Mouse (Mus musculus): Measurements from ENCODE around the gene Phf11c. TPM values are rescaled to one million over a fixed set of nuclear protein-coding genes. Genes with fewer than 3 reads are reported as not detected.
"Not testable (repeated sequence)": the region's sequence is repeated elsewhere in the genome, so short reads cannot be mapped to it uniquely, and the experiment has no call there.

The Phf11c gene
- polyA plus RNA-seq, 1 experiment from 2014 or later = 0.27 TPM

GRCm38 (mm10) chr14:59422912-59423663, 27.9 kb upstream of the Phf11c start:
- no peaks in the 10 kb centered on the region for H3K9me3 ChIP-seq (ENCODE audit: control insufficient read depth, low read length)
- no peaks in the 10 kb centered on the region for H3K4me1 ChIP-seq (replicated peaks; ENCODE audit: control insufficient read depth, insufficient read depth, low read length)
- 91% methylated on average over 11 of the region's 11 CpGs for WGBS
- no peak overlapping the region for H3K4me2 ChIP-seq (ENCODE audit: low read length)
- no peaks in the 10 kb centered on the region for H3K36me3 ChIP-seq (ENCODE audit: control insufficient read depth, insufficient read depth)
- no peak overlapping the region for H3K9ac ChIP-seq (replicated peaks; ENCODE audit: low read depth, low read length)
- no peaks in the 10 kb centered on the region for H3K27me3 ChIP-seq (replicated peaks; ENCODE audit: control insufficient read depth, insufficient read depth, low read length)
- H3K27ac ChIP-seq (ENCODE audit: low read length) = no peak overlapping the region
- H3K4me3 ChIP-seq (replicated peaks; ENCODE audit: low read length) = no peak overlapping the region
- ATAC-seq = no peak

- Histone ChIP-seq H3K27ac (ENCODE audit: low read length) (no peak overlapping the region), H3K27me3 (replicated peaks; ENCODE audit: control insufficient read depth, insufficient read depth, low read length) (no peaks in the 10 kb centered on the region), H3K4me2 (ENCODE audit: low read length) (no peak overlapping the region), H3K4me3 (replicated peaks; ENCODE audit: low read length) (no peak overlapping the region), H3K9ac (replicated peaks; ENCODE audit: low read depth, low read length) (no peak overlapping the region), H3K9me3 (ENCODE audit: control insufficient read depth, low read length) (no peaks in the 10 kb centered on the region), H3K36me3 (ENCODE audit: control insufficient read depth, insufficient read depth) (no peaks in the 10 kb centered on the region; the same call in 1 of the 2 replicates), H3K4me1 (replicated peaks; ENCODE audit: control insufficient read depth, insufficient read depth, low read length) (no peaks in the 10 kb centered on the region)
- WGBS = 87% methylated on average over 4 of the region's 4 CpGs
- no peak for ATAC-seq
Observed at GRCm38 (mm10) chr14:59418171-59418570, 23.0 kb upstream of the Phf11c start.

DNA sequence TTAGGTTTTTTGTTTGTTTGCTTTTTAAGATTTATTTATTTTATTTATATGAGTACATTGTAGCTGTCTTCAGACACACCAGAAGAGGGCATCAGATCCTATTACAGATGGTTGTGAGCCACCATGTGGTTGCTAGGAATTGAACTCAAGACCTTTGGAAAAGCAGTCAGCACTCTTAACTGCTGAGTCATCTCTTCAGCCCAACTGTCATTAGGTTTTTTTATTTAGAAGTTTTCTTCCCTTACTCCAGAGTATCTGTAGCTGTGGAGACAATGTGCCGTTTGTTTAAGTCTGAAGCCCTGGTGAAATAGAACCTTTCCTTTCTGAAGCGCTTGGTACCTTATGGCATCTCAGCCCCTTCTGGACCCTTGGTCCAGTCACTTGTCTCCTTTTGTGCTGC, 19.8 kb upstream of the Phf11c start:
- not testable (repeated sequence) for ATAC-seq; H3K36me3 ChIP-seq (ENCODE audit: control insufficient read depth, insufficient read depth); H3K27me3 ChIP-seq (replicated peaks; ENCODE audit: control insufficient read depth, insufficient read depth, low read length); H3K9me3 ChIP-seq (ENCODE audit: control insufficient read depth, low read length); H3K27ac ChIP-seq (ENCODE audit: low read length); H3K9ac ChIP-seq (replicated peaks; ENCODE audit: low read depth, low read length); H3K4me3 ChIP-seq (replicated peaks; ENCODE audit: low read length); H3K4me1 ChIP-seq (replicated peaks; ENCODE audit: control insufficient read depth, insufficient read depth, low read length); H3K4me2 ChIP-seq (ENCODE audit: low read length)
- 98% methylated on average over 2 of the region's 2 CpGs for WGBS

GRCm38 (mm10) chr14:59396999-59397398, 1.8 kb upstream of the Phf11c start:
- WGBS = 77% methylated on average over 2 of the region's 2 CpGs
- H3K9me3 ChIP-seq (ENCODE audit: control insufficient read depth, low read length) = no peaks in the 10 kb centered on the region
- no peak overlapping the region for H3K27ac ChIP-seq (ENCODE audit: low read length)

GRCm38 (mm10) chr14:59390181-59390580, 5.0 kb downstream of the Phf11c start:
- H3K4me1 ChIP-seq (replicated peaks; ENCODE audit: control insufficient read depth, insufficient read depth, low read length); H3K36me3 ChIP-seq (ENCODE audit: control insufficient read depth, insufficient read depth); H3K9me3 ChIP-seq (ENCODE audit: control insufficient read depth, low read length); H3K4me2 ChIP-seq (ENCODE audit: low read length); ATAC-seq; H3K9ac ChIP-seq (replicated peaks; ENCODE audit: low read depth, low read length); H3K27ac ChIP-seq (ENCODE audit: low read length); H3K4me3 ChIP-seq (replicated peaks; ENCODE audit: low read length); H3K27me3 ChIP-seq (replicated peaks; ENCODE audit: control insufficient read depth, insufficient read depth, low read length): not testable (repeated sequence)
- WGBS = 82% methylated on average over 4 of the region's 4 CpGs

More at GRCm38 (mm10) chr14:59396999-59397398, 1.8 kb upstream of the Phf11c start:
- Histone ChIP-seq H3K4me1 (replicated peaks; ENCODE audit: control insufficient read depth, insufficient read depth, low read length) (no peaks in the 10 kb centered on the region), H3K27me3 (replicated peaks; ENCODE audit: control insufficient read depth, insufficient read depth, low read length) (no peaks in the 10 kb centered on the region), H3K4me3 (replicated peaks; ENCODE audit: low read length) (no peak overlapping the region), H3K36me3 (ENCODE audit: control insufficient read depth, insufficient read depth) (no peaks in the 10 kb centered on the region), H3K4me2 (ENCODE audit: low read length) (no peak overlapping the region), H3K9ac (replicated peaks; ENCODE audit: low read depth, low read length) (no peak overlapping the region)
- ATAC-seq = no peak

GRCm38 (mm10) chr14:59389532-59389931, 5.6 kb downstream of the Phf11c start:
- H3K9ac ChIP-seq (replicated peaks; ENCODE audit: low read depth, low read length) = no peak overlapping the region
- H3K36me3 ChIP-seq (ENCODE audit: control insufficient read depth, insufficient read depth) = no peaks in the 10 kb centered on the region
- no peak overlapping the region for H3K4me3 ChIP-seq (replicated peaks; ENCODE audit: low read length)
- no peaks in the 10 kb centered on the region for H3K27me3 ChIP-seq (replicated peaks; ENCODE audit: control insufficient read depth, insufficient read depth, low read length)
- H3K9me3 ChIP-seq (ENCODE audit: control insufficient read depth, low read length) = no peaks in the 10 kb centered on the region
- H3K4me2 ChIP-seq (ENCODE audit: low read length) = no peak overlapping the region
- no peak for ATAC-seq
- WGBS = 64% methylated on average over 1 of the region's 1 CpGs
- H3K4me1 ChIP-seq (replicated peaks; ENCODE audit: control insufficient read depth, insufficient read depth, low read length) = no peaks in the 10 kb centered on the region
- no peak overlapping the region for H3K27ac ChIP-seq (ENCODE audit: low read length)

- no peaks in the 10 kb centered on the region for H3K36me3 ChIP-seq (ENCODE audit: control insufficient read depth, insufficient read depth)
- no peak overlapping the region for H3K4me3 ChIP-seq (replicated peaks; ENCODE audit: low read length)
- H3K27me3 ChIP-seq (replicated peaks; ENCODE audit: control insufficient read depth, insufficient read depth, low read length) = no peaks in the 10 kb centered on the region
- peaks cover 3% of the 10 kb centered on the region; the same call in 1 of the 2 replicates for H3K9me3 ChIP-seq (ENCODE audit: control insufficient read depth, low read length)
- H3K4me2 ChIP-seq (ENCODE audit: low read length) = no peak overlapping the region
- H3K27ac ChIP-seq (ENCODE audit: low read length) = no peak overlapping the region
- 93% methylated on average over 25 of the region's 25 CpGs for WGBS
- H3K4me1 ChIP-seq (replicated peaks; ENCODE audit: control insufficient read depth, insufficient read depth, low read length) = no peaks in the 10 kb centered on the region
- no peak overlapping the region for H3K9ac ChIP-seq (replicated peaks; ENCODE audit: low read depth, low read length)
- no peak for ATAC-seq
Observed at GRCm38 (mm10) chr14:59370348-59371068, 24.7 kb downstream of the Phf11c start.

DNA sequence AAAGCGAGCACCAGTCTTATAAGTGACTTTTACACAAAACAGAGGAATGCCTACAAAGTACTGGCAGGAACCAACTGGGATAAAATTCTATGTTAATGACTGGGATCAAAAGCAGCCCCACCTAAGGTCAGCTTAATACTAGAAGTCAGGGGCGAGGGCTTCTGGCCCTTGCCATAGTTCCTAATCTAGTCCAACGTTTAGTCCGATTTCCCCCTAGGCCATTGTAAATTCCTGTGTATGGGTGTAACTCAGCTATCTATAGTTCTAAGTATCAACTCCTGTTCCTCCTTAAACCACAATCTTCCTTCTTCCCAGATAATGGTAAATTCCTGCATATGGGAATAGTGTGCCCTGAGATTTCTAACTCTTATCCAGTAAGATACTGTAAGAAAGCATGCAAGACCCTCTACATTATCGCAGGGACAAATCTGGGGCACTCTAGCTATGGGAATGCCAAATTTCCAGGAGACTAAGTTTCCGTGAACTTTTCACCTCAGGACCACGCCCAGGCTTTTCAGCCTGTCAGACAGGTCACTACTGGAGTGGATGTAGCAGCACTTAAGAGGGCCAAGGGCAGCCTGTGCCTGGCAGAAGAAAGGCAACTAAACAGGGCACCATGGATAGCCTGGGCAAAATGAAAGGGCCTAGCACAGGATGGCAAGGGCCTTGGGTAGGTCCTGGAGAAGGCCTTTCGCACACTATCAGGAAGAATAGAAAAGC, 28.6 kb downstream of the Phf11c start:
- ATAC-seq = no peak
- Histone ChIP-seq H3K27ac (ENCODE audit: low read length) (no peak overlapping the region), H3K36me3 (ENCODE audit: control insufficient read depth, insufficient read depth) (no peaks in the 10 kb centered on the region), H3K4me3 (replicated peaks; ENCODE audit: low read length) (no peak overlapping the region), H3K27me3 (replicated peaks; ENCODE audit: control insufficient read depth, insufficient read depth, low read length) (no peaks in the 10 kb centered on the region), H3K9me3 (ENCODE audit: control insufficient read depth, low read length) (peaks cover 3% of the 10 kb centered on the region; the same call in 1 of the 2 replicates), H3K4me2 (ENCODE audit: low read length) (no peak overlapping the region), H3K9ac (replicated peaks; ENCODE audit: low read depth, low read length) (no peak overlapping the region), H3K4me1 (replicated peaks; ENCODE audit: control insufficient read depth, insufficient read depth, low read length) (no peaks in the 10 kb centered on the region)
- WGBS = 90% methylated on average over 8 of the region's 8 CpGs

DNA sequence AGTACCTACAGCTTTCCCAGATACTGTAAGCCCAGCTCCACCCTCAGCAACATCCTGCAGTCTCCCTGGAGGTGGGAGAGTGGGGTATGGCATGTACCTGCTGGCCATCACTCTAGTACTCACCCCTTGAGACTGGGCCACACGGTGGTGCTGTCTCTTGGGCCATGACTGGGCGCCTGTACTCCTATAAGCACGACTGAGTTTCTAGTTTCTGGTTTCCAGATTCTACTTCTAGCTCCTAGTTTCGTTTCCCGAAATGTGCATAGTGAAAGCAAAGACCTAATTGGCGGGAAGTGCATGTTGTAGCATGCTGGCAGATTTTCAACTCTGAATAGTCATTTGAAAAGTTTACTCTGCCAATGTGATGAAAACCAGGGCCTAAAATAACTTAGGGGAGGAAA, 29.9 kb downstream of the Phf11c start, which contains the start of gene Phf11d:
Gene Phf11d (minus strand): TSS at position 227 of the 401 bp plus-strand sequence.
- H3K9ac ChIP-seq (replicated peaks; ENCODE audit: low read depth, low read length) = no peak within 1 kb of the TSS
- H3K4me2 ChIP-seq (ENCODE audit: low read length) = no peak within 1 kb of the TSS
- no peaks in the 10 kb centered on the region for H3K4me1 ChIP-seq (replicated peaks; ENCODE audit: control insufficient read depth, insufficient read depth, low read length)
- no peaks in the 10 kb centered on the region for H3K27me3 ChIP-seq (replicated peaks; ENCODE audit: control insufficient read depth, insufficient read depth, low read length)
- no peak within 1 kb of the TSS for H3K27ac ChIP-seq (ENCODE audit: low read length)
- H3K4me3 ChIP-seq (replicated peaks; ENCODE audit: low read length) = no peak within 1 kb of the TSS
- no peaks in the 10 kb centered on the region for H3K9me3 ChIP-seq (ENCODE audit: control insufficient read depth, low read length)
- 83% methylated on average over 6 of the region's 6 CpGs for WGBS
- no peak for ATAC-seq
- no peaks in the 10 kb centered on the region for H3K36me3 ChIP-seq (ENCODE audit: control insufficient read depth, insufficient read depth)
